In genomic region chr2:112267547-112268269, GRCm38 (mm10) we compare ENCODE assay signal across 8 mouse cellular contexts. TPM values are rescaled to one million over a fixed set of nuclear protein-coding genes. Genes with fewer than 3 reads are reported as not detected.
DNase-seq lines count a peak whose midpoint lies in the region; ATAC-seq and TF ChIP-seq lines count a peak whose summit lies in the region.

No protein-coding gene starts in this region.

- peaks cover 12% of the 10 kb centered on the region; the same call in 1 of the 2 replicates for H3K4me1 ChIP-seq in kidney, postnatal 0 days (replicated peaks; ENCODE audit: insufficient read depth, low read length)
- H3K4me1 ChIP-seq in cortical plate, adult 2 months (ENCODE audit: control insufficient read depth, insufficient read depth, low read length) = peaks cover 2% of the 10 kb centered on the region; the same call in 1 of the 2 replicates

- WGBS in kidney, postnatal 0 days = 53% methylated on average over 8 of the region's 8 CpGs

- no peaks in the 10 kb centered on the region for H3K27me3 ChIP-seq in kidney, postnatal 0 days (ENCODE audit: insufficient read depth, low read length)

- ATAC-seq in kidney, postnatal 0 days (replicated peaks; ENCODE audit: low FRiP score, low read depth) = no peak
- ATAC-seq in inflammation-experienced regulatory T-cells, adult 6 months = peak; percentile 14
- ATAC-seq in monocyte, adult 5-6 weeks (replicated peaks; ENCODE audit: insufficient number of reproducible peaks, low FRiP score, low TSS enrichment, poor library complexity, severe bottlenecking) = peak; percentile 57

- H3K4me3 ChIP-seq in kidney, postnatal 0 days (replicated peaks; ENCODE audit: low read depth, low read length) = peak overlapping the region; percentile 84
- peak overlapping the region; percentile 100; the same call in 1 of the 2 replicates for H3K4me3 ChIP-seq in cortical plate, adult 2 months (ENCODE audit: insufficient read depth, low read length)

- no peak for DNase-seq in kidney, postnatal 0 days (ENCODE audit: low spot score)
- no peak for DNase-seq in kidney, postnatal 10 days
- no peak for DNase-seq in layer of hippocampus, adult 18-20 months (ENCODE audit: low spot score in 2 of 2)
- DNase-seq in testis, postnatal 10 days (ENCODE audit: low spot score) = no peak
- DNase-seq in adrenal gland, adult 2 months = no peak

- TF ChIP-seq POLR2A in cortical plate, adult 2 months (IDR thresholded peaks at IDR 0.05; ENCODE audit: extremely low read depth, insufficient read depth, low read length) = no peak

- no peak overlapping the region for H3K9ac ChIP-seq in kidney, postnatal 0 days (ENCODE audit: low read depth, low read length)

- no peak overlapping the region for H3K27ac ChIP-seq in kidney, postnatal 0 days
- H3K27ac ChIP-seq in cortical plate, adult 2 months (ENCODE audit: insufficient read depth, low read length) = no peak overlapping the region

- H3K9me3 ChIP-seq in kidney, postnatal 0 days (replicated peaks; ENCODE audit: low read length) = no peaks in the 10 kb centered on the region

- TF ChIP-seq CTCF in kidney, postnatal 0 days (IDR thresholded peaks at IDR 0.05; ENCODE audit: low read depth) = no peak
- TF ChIP-seq CTCF in cortical plate, adult 2 months (IDR thresholded peaks at IDR 0.05; ENCODE audit: extremely low read depth, insufficient read depth, low read length) = no peak

- H3K4me2 ChIP-seq in kidney, postnatal 0 days (ENCODE audit: low read length) = peak overlapping the region; percentile 81

- no peaks in the 10 kb centered on the region for H3K36me3 ChIP-seq in kidney, postnatal 0 days (ENCODE audit: insufficient read depth, low read length)

RNA-seq across cellular contexts. Expression of gene Gm21985, which starts 1.6 kb away (rescaled TPM):
- not detected in 2 replicates for polyA plus RNA-seq in kidney, postnatal 0 days (2015; fragmentation: Nextera tagmentation; extraction: Ambion mirVana)
- 0.13 and 0.15 TPM in 2 replicates for polyA plus RNA-seq in cortical plate, adult 2 months (2012; rRNA removed)
- polyA plus RNA-seq in inflammation-experienced regulatory T-cells, adult 6 months (2017; shearing (Covaris generic)) = not detected
- total RNA-seq in monocyte, adult 5-6 weeks (2017) = 0.49 to 16.1 TPM (median 12.5 TPM) in 3 replicates
- 1 to 10 TPM; 2.0 to 3.8 TPM for total RNA-seq in layer of hippocampus, adult 18-20 months (2021)
- total RNA-seq in adrenal gland, adult 2 months (2021) = under 1 TPM in 1 of 2 experiments, not detected in 1; 0.14 TPM
- not detected in 2 replicates for polyA plus RNA-seq in adrenal gland, adult 2 months (2012; rRNA removed)

RNA-seq across cellular contexts. Expression of gene Slc12a6, which starts 2.1 kb away (rescaled TPM):
- 7.8 and 8.7 TPM in 2 replicates for polyA plus RNA-seq in kidney, postnatal 0 days (2015; fragmentation: Nextera tagmentation; extraction: Ambion mirVana)
- polyA plus RNA-seq in cortical plate, adult 2 months (2012; rRNA removed) = 109 and 113 TPM in 2 replicates
- 10 to 100 TPM; 37.3 to 57.5 (median 52.3) TPM for polyA plus RNA-seq in inflammation-experienced regulatory T-cells, adult 6 months (2017; shearing (Covaris generic))
- 175 to 238 TPM (median 221 TPM) in 3 replicates for total RNA-seq in monocyte, adult 5-6 weeks (2017)
- 100 to 1,000 TPM; 102 to 105 TPM for total RNA-seq in layer of hippocampus, adult 18-20 months (2021)
- total RNA-seq in adrenal gland, adult 2 months (2021) = 10 to 100 TPM; 33.4 to 35.1 TPM
- 11.7 and 14.5 TPM in 2 replicates for polyA plus RNA-seq in adrenal gland, adult 2 months (2012; rRNA removed)

RNA-seq across cellular contexts. Expression of gene Nop10, which starts 6.0 kb away (rescaled TPM):
- 232 and 252 TPM in 2 replicates for polyA plus RNA-seq in kidney, postnatal 0 days (2015; fragmentation: Nextera tagmentation; extraction: Ambion mirVana)
- polyA plus RNA-seq in cortical plate, adult 2 months (2012; rRNA removed) = 92.6 and 101 TPM in 2 replicates
- polyA plus RNA-seq in inflammation-experienced regulatory T-cells, adult 6 months (2017; shearing (Covaris generic)) = 100 to 1,000 TPM; 152 to 243 (median 201) TPM
- 47.8 to 69.9 TPM (median 58.9 TPM) in 3 replicates for total RNA-seq in monocyte, adult 5-6 weeks (2017)
- total RNA-seq in layer of hippocampus, adult 18-20 months (2021) = 10 to 100 TPM; 52.4 TPM
- 100 to 1,000 TPM; 122 to 167 TPM for total RNA-seq in adrenal gland, adult 2 months (2021)
- 46.6 and 57.7 TPM in 2 replicates for polyA plus RNA-seq in adrenal gland, adult 2 months (2012; rRNA removed)

RNA-seq across cellular contexts. Expression of gene Nutm1, which starts 8.6 kb away (rescaled TPM):
- 0.05 TPM in 2 replicates for polyA plus RNA-seq in kidney, postnatal 0 days (2015; fragmentation: Nextera tagmentation; extraction: Ambion mirVana)
- polyA plus RNA-seq in cortical plate, adult 2 months (2012; rRNA removed) = 0.08 and 0.10 TPM in 2 replicates
- not detected for polyA plus RNA-seq in inflammation-experienced regulatory T-cells, adult 6 months (2017; shearing (Covaris generic))
- not detected in 3 replicates for total RNA-seq in monocyte, adult 5-6 weeks (2017)
- not detected for total RNA-seq in layer of hippocampus, adult 18-20 months (2021)
- not detected for total RNA-seq in adrenal gland, adult 2 months (2021)
- not detected in 2 replicates for polyA plus RNA-seq in adrenal gland, adult 2 months (2012; rRNA removed)

RNA-seq across cellular contexts. Expression of gene Lpcat4, which starts 28.4 kb away (rescaled TPM):
- 18.5 and 19.7 TPM in 2 replicates for polyA plus RNA-seq in kidney, postnatal 0 days (2015; fragmentation: Nextera tagmentation; extraction: Ambion mirVana)
- polyA plus RNA-seq in cortical plate, adult 2 months (2012; rRNA removed) = 332 and 337 TPM in 2 replicates
- 10 to 100 TPM; 30.4 to 45.0 (median 34.4) TPM for polyA plus RNA-seq in inflammation-experienced regulatory T-cells, adult 6 months (2017; shearing (Covaris generic))
- total RNA-seq in monocyte, adult 5-6 weeks (2017) = 21.3 to 55.5 TPM (median 46.2 TPM) in 3 replicates
- 10 to 100 TPM; 75.4 to 81.1 TPM for total RNA-seq in layer of hippocampus, adult 18-20 months (2021)
- 1 to 10 TPM; 5.1 to 9.2 TPM for total RNA-seq in adrenal gland, adult 2 months (2021)
- polyA plus RNA-seq in adrenal gland, adult 2 months (2012; rRNA removed) = 18.9 TPM in 2 replicates
